ENCODE assay signal across 8 mouse cellular contexts in the genomic region with DNA sequence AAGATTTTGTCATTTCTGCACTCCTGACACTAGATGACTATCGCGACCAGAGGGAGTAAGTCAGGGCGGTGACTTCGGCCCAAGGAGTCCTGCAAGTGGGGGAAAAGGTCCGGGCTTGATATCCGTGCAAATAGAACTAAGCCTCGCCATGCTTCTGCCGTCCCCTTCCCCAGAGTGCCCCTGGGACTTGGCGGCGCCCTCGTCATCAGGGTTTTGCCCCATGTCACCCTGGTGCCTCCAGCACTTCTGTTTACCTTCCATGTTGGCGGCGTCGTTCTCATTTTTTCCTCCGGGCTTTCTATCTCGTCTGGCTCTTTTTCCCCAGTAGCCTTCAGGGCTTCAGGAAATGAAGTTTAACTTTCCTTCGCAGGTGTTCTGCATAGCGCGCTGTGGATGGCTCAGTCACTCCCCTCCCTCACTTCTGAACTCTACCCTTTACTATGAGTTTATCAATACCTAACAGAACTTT. TPM values are rescaled to one million over a fixed set of nuclear protein-coding genes. Genes with fewer than 3 reads are reported as not detected.
DNase-seq lines count a peak whose midpoint lies in the region; TF ChIP-seq lines count a peak whose summit lies in the region.

No protein-coding gene starts in this region.

- DNase-seq in CD4-positive, CD25-positive, alpha-beta regulatory T cell, adult 2 months (ENCODE audit: low read depth, low spot score): peak; percentile 75
- DNase-seq in T-cell, adult 2 months (ENCODE audit: low spot score): peak; percentile 61
- peak; percentile 8 for DNase-seq in heart, adult 8-10 months (ENCODE audit: low spot score)
- peak; percentile 34 for DNase-seq in kidney, adult 2 months
- peak; percentile 24 for DNase-seq in lung, postnatal 10 days
- DNase-seq in layer of hippocampus, adult 9-10 months (ENCODE audit: low spot score): no peak

- H3K36me3 ChIP-seq in kidney, adult 2 months (ENCODE audit: control insufficient read depth, insufficient read depth, low read length): no peaks in the 10 kb centered on the region
- H3K36me3 ChIP-seq in small intestine, adult 2 months (ENCODE audit: control insufficient read depth, insufficient read depth, low read length): no peaks in the 10 kb centered on the region

- no peak overlapping the region for H3K27ac ChIP-seq in cortical plate, adult 2 months (ENCODE audit: insufficient read depth, low read length)
- H3K27ac ChIP-seq in kidney, adult 2 months (ENCODE audit: insufficient read depth, low read depth, low read length): peak overlapping the region; percentile 73
- H3K27ac ChIP-seq in small intestine, adult 2 months (ENCODE audit: insufficient read depth, low read depth, low read length): peak overlapping the region; percentile 90

- no peaks in the 10 kb centered on the region for H3K27me3 ChIP-seq in kidney, adult 2 months (replicated peaks; ENCODE audit: control insufficient read depth, insufficient read depth, low read length)
- no peaks in the 10 kb centered on the region for H3K27me3 ChIP-seq in small intestine, adult 2 months (ENCODE audit: control insufficient read depth, insufficient read depth, low read length)

- no peak for TF ChIP-seq CTCF in cortical plate, adult 2 months (IDR thresholded peaks at IDR 0.05; ENCODE audit: extremely low read depth, insufficient read depth, low read length)
- no peak for TF ChIP-seq CTCF in kidney, adult 2 months (conservative IDR thresholded peaks at IDR 0.05; ENCODE audit: insufficient read depth, insufficient read length, low read depth, low read length)
- TF ChIP-seq CTCF in small intestine, adult 2 months (IDR thresholded peaks at IDR 0.05; ENCODE audit: extremely low read depth, insufficient read length, insufficient replicate concordance, low read depth, low read length): no peak

- TF ChIP-seq POLR2A in cortical plate, adult 2 months (IDR thresholded peaks at IDR 0.05; ENCODE audit: extremely low read depth, insufficient read depth, low read length): no peak
- no peak for TF ChIP-seq POLR2A in kidney, adult 2 months (IDR thresholded peaks at IDR 0.05; ENCODE audit: low read depth, low read length)
- TF ChIP-seq POLR2A in small intestine, adult 2 months (IDR thresholded peaks at IDR 0.05; ENCODE audit: low read depth, low read length): peak; percentile 33; the same call in 1 of the 2 replicates

- WGBS in kidney, adult 2 months: under 1% methylated on average over 19 of the region's 19 CpGs
- WGBS in small intestine, adult 2 months: under 1% methylated on average over 19 of the region's 19 CpGs

- peak overlapping the region; percentile 96 for H3K4me3 ChIP-seq in cortical plate, adult 2 months (ENCODE audit: insufficient read depth, low read length)
- peak overlapping the region; percentile 54 for H3K4me3 ChIP-seq in kidney, adult 2 months (ENCODE audit: insufficient read depth, low read depth, low read length)
- H3K4me3 ChIP-seq in small intestine, adult 2 months (ENCODE audit: low read depth, low read length): peak overlapping the region; percentile 79

- peaks cover 2% of the 10 kb centered on the region; the same call in 1 of the 2 replicates for H3K4me1 ChIP-seq in cortical plate, adult 2 months (ENCODE audit: control insufficient read depth, insufficient read depth, low read length)
- peaks cover 7% of the 10 kb centered on the region; the same call in 1 of the 2 replicates for H3K4me1 ChIP-seq in kidney, adult 2 months (ENCODE audit: control insufficient read depth, insufficient read depth, low read length)
- H3K4me1 ChIP-seq in small intestine, adult 2 months (ENCODE audit: control insufficient read depth, insufficient read depth, insufficient read length, low read length): peaks cover 4% of the 10 kb centered on the region; the same call in 1 of the 2 replicates

RNA-seq across cellular contexts. Expression of gene Nipbl, which starts 1.7 kb away (rescaled TPM):
- 10.0 and 10.3 TPM in 2 replicates for polyA plus RNA-seq in cortical plate, adult 2 months (2012; rRNA removed)
- 10 to 100 TPM; 26.0 to 30.2 (median 27.5) TPM for total RNA-seq in heart, adult 8-10 months (2022)
- polyA plus RNA-seq in kidney, adult 2 months (2012; rRNA removed): 4.6 and 5.2 TPM in 2 replicates
- 1.3 and 2.9 TPM in 2 replicates for polyA plus RNA-seq in small intestine, adult 2 months (2012; rRNA removed)
